9 mouse cellular contexts compared by ENCODE assay signal in the genomic region with DNA sequence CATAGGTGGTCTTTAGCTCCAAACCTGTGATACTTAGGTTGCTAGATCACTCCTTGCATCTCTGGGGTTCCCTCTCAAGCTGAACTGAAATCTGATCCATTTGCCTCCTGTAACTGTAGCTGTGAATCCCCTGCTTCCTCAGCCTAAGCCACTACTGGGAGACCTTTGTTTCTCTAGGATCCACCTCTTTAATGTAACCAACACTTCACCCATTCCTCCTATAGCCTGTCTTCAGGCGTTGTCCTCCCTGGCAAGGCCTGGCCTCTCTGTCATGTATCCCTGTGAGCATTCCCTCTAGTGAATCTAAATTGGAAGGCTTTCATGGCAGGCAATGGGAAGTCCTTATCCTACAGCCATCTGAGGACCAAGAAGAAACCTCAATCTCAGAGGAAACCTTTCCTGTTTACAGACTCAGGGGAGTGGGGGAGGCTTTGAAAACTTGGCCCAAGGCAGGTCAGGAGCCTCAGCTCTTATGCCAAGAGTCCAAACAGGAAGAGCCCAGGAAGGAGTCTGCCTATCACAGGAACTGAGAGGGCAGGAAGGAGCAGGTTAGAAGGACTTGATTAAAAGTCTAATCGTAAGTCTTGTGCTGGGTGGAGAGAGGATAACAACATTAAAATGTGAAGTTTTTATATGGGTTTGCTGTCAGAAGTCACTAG. TPM values are rescaled to one million over a fixed set of nuclear protein-coding genes. Genes with fewer than 3 reads are reported as not detected.
DNase-seq lines count a peak whose midpoint lies in the region; ATAC-seq and TF ChIP-seq lines count a peak whose summit lies in the region.
"Had no signal": no experiment of that assay in that cellular context is flagged by ENCODE, and none has a peak within 500 bp of the region (broad histone marks: within the 10 kb centered on the region; RNA-seq: fewer than 3 reads in every experiment).

No protein-coding gene starts in this region.

- ATAC-seq in liver, postnatal 0 days: peak; percentile 38; the same call in 1 of the 2 replicates

- peak; percentile 46 for DNase-seq in adrenal gland, postnatal 14 days
- peak; percentile 53 to 68 for DNase-seq in kidney, adult 8-10 months
- DNase-seq in liver, postnatal 0 days: no peak
- no peak for DNase-seq in T-cell, adult 2 months (ENCODE audit: low spot score)
- DNase-seq in cerebellum, postnatal 25 days: no peak
- DNase-seq in cerebellum, adult 11-12 months: no peak
- DNase-seq: midbrain, embryonic 14.5 days; right cerebral cortex, postnatal 14 days had no signal

- H3K4me2 ChIP-seq in liver, postnatal 0 days (ENCODE audit: low read depth, low read length): no peak overlapping the region

- H3K27me3 ChIP-seq in liver, postnatal 0 days (ENCODE audit: insufficient read depth, low read length): no peaks in the 10 kb centered on the region

- TF ChIP-seq CTCF in embryonic fibroblast, embryonic 13.5 days (IDR thresholded peaks at IDR 0.05; ENCODE audit: borderline replicate concordance, insufficient read depth, low read length): no peak
- no peak for TF ChIP-seq CTCF in liver, postnatal 0 days (IDR thresholded peaks at IDR 0.05; ENCODE audit: low read depth)

- TF ChIP-seq EP300 in liver, postnatal 0 days (IDR thresholded peaks at IDR 0.05; ENCODE audit: low read depth): no peak

- TF ChIP-seq POLR2A in embryonic fibroblast, embryonic 13.5 days (IDR thresholded peaks at IDR 0.05; ENCODE audit: low read depth, low read length): no peak

- no peaks in the 10 kb centered on the region for H3K36me3 ChIP-seq in liver, postnatal 0 days (replicated peaks; ENCODE audit: insufficient read depth, low read length)

- WGBS in liver, postnatal 0 days (ENCODE audit: insufficient replicate concordance): 54% methylated on average over 2 of the region's 2 CpGs

- no peak overlapping the region for H3K9ac ChIP-seq in liver, postnatal 0 days (replicated peaks)

- no peak overlapping the region for H3K4me3 ChIP-seq in embryonic fibroblast, embryonic 13.5 days (ENCODE audit: insufficient read depth, low read length)
- no peak overlapping the region for H3K4me3 ChIP-seq in liver, postnatal 0 days (ENCODE audit: low read depth, low read length)

- peak overlapping the region; percentile 58; the same call in 1 of the 2 replicates for H3K27ac ChIP-seq in embryonic fibroblast, embryonic 13.5 days (ENCODE audit: insufficient read depth, low read length)
- H3K27ac ChIP-seq in liver, postnatal 0 days (ENCODE audit: low read depth): no peak overlapping the region; the same call in 1 of the 2 replicates

- H3K9me3 ChIP-seq in liver, postnatal 0 days (ENCODE audit: low read length): no peaks in the 10 kb centered on the region

- H3K4me1 ChIP-seq in embryonic fibroblast, embryonic 13.5 days (ENCODE audit: control insufficient read depth, insufficient read depth, low read length): peaks cover 13% of the 10 kb centered on the region
- H3K4me1 ChIP-seq in liver, postnatal 0 days (ENCODE audit: insufficient read depth): peaks cover 10% of the 10 kb centered on the region

RNA-seq across cellular contexts. Expression of gene Nrp1, which starts 28.7 kb away (rescaled TPM):
- 102 and 123 TPM in 2 replicates for total RNA-seq in adrenal gland, postnatal 14 days (2021)
- 121 and 194 TPM in 2 replicates for polyA plus RNA-seq in embryonic fibroblast, embryonic 13.5 days (2011; ENCODE audit: insufficient read length, low read depth, missing spikeins)
- 8.6 and 8.7 TPM in 2 replicates for polyA plus RNA-seq in liver, postnatal 0 days (2015; fragmentation: Nextera tagmentation; extraction: Ambion mirVana)

Comparison
In these comparisons a context has a peak if more than half of its experiments do, and no peak if none do; other contexts are left out.
1. DNase-seq: peak in adrenal gland, postnatal 14 days (single experiment) and kidney, adult 8-10 months (2 of 2); none in liver, postnatal 0 days (single experiment), T-cell, adult 2 months (single experiment), cerebellum, postnatal 25 days (0 of 2) and cerebellum, adult 11-12 months (single experiment).
2. RNA of gene Nrp1, which starts 28.7 kb away (polyA plus RNA-seq): 121 to 194 TPM in embryonic fibroblast, embryonic 13.5 days; 8.6 to 8.7 TPM in liver, postnatal 0 days; every median in the first group is over 10 times any median in the second.